In genomic region chr3:43209646-43210045, GRCm38 (mm10) we compare ENCODE assay signal across 25 mouse cellular contexts.
DNase-seq lines count a peak whose midpoint lies in the region; ATAC-seq and TF ChIP-seq lines count a peak whose summit lies in the region.
"Had no signal": no experiment of that assay in that cellular context is flagged by ENCODE, and none has a peak within 500 bp of the region (broad histone marks: within the 10 kb centered on the region; RNA-seq: fewer than 3 reads in every experiment).

No protein-coding gene starts in this region.

- WGBS in embryonic facial prominence, embryonic 14.5 days: 80% methylated on average over 4 of the region's 4 CpGs
- WGBS in embryonic facial prominence, embryonic 10.5 days: 79% methylated on average over 4 of the region's 4 CpGs
- 17% methylated on average over 4 of the region's 4 CpGs for WGBS in forebrain, embryonic 14.5 days
- 26% methylated on average over 4 of the region's 4 CpGs for WGBS in forebrain, postnatal 0 days

- H3K27me3 ChIP-seq in embryonic facial prominence, embryonic 14.5 days (replicated peaks; ENCODE audit: control insufficient read depth, insufficient read depth, low read length): no peaks in the 10 kb centered on the region
- no peaks in the 10 kb centered on the region for H3K27me3 ChIP-seq in embryonic facial prominence, embryonic 10.5 days (replicated peaks; ENCODE audit: low read depth, poor library complexity, severe bottlenecking)
- H3K27me3 ChIP-seq in forebrain, embryonic 14.5 days (replicated peaks; ENCODE audit: control insufficient read depth, insufficient read depth, low read length): no peaks in the 10 kb centered on the region
- H3K27me3 ChIP-seq in forebrain, postnatal 0 days (ENCODE audit: insufficient read depth, low read length): no peaks in the 10 kb centered on the region
- H3K27me3 ChIP-seq: CH12.LX; embryonic facial prominence, embryonic 12.5 days; embryonic facial prominence, embryonic 15.5 days; forebrain, embryonic 13.5 days had no signal

- TF ChIP-seq CTCF in forebrain, postnatal 0 days (IDR thresholded peaks at IDR 0.05; ENCODE audit: low read depth): no peak

- H3K4me1 ChIP-seq in embryonic facial prominence, embryonic 14.5 days (ENCODE audit: control insufficient read depth, insufficient read depth, low read length): no peaks in the 10 kb centered on the region
- H3K4me1 ChIP-seq in embryonic facial prominence, embryonic 10.5 days: no peaks in the 10 kb centered on the region
- H3K4me1 ChIP-seq in forebrain, embryonic 14.5 days (ENCODE audit: control insufficient read depth, insufficient read depth, low read length): no peaks in the 10 kb centered on the region
- H3K4me1 ChIP-seq in forebrain, postnatal 0 days (ENCODE audit: insufficient read depth): no peaks in the 10 kb centered on the region
- H3K4me1 ChIP-seq: embryonic facial prominence, embryonic 12.5 days; embryonic facial prominence, embryonic 15.5 days; forebrain, embryonic 10.5 days; forebrain, embryonic 13.5 days had no signal

- H3K4me3 ChIP-seq in embryonic facial prominence, embryonic 14.5 days (ENCODE audit: low read depth, low read length): no peak overlapping the region
- no peak overlapping the region for H3K4me3 ChIP-seq in embryonic facial prominence, embryonic 10.5 days
- no peak overlapping the region for H3K4me3 ChIP-seq in forebrain, embryonic 14.5 days (ENCODE audit: low read depth, low read length)
- H3K4me3 ChIP-seq in forebrain, postnatal 0 days (ENCODE audit: low read depth, low read length): no peak overlapping the region
- H3K4me3 ChIP-seq: embryonic facial prominence, embryonic 12.5 days; embryonic facial prominence, embryonic 15.5 days; erythroblast, embryonic 14.5 days; forebrain, embryonic 10.5 days; forebrain, embryonic 13.5 days had no signal

- peak; percentile 2 for DNase-seq in embryonic facial prominence, embryonic 14.5 days (ENCODE audit: low spot score)
- DNase-seq in embryonic facial prominence, embryonic 10.5 days (ENCODE audit: low spot score): no peak
- DNase-seq in forebrain, embryonic 14.5 days (ENCODE audit: low spot score): peak; percentile 11
- DNase-seq in forebrain, postnatal 0 days: no peak
- DNase-seq in retina, postnatal 1 day: peak; percentile 59
- no peak for DNase-seq in lung, postnatal 14 days
- DNase-seq: adrenal gland, adult 2 months; adrenal gland, postnatal 10 days; adrenal gland, postnatal 25 days; B cell, adult 2 months; cerebellum, adult 11 months; cerebellum, adult 18-20 months; cerebellum, adult 8-10 months; cerebellum, adult 9-11 months; cerebellum, postnatal 14 days; cerebellum, postnatal 36 days; embryo, embryonic 11 days had no signal

- no peaks in the 10 kb centered on the region for H3K9me3 ChIP-seq in embryonic facial prominence, embryonic 14.5 days (ENCODE audit: control insufficient read depth, low read length)
- no peaks in the 10 kb centered on the region for H3K9me3 ChIP-seq in embryonic facial prominence, embryonic 10.5 days
- H3K9me3 ChIP-seq in forebrain, embryonic 14.5 days (replicated peaks; ENCODE audit: control insufficient read depth, low read length): no peaks in the 10 kb centered on the region
- H3K9me3 ChIP-seq in forebrain, postnatal 0 days (ENCODE audit: low read length): no peaks in the 10 kb centered on the region
- H3K9me3 ChIP-seq: embryonic facial prominence, embryonic 12.5 days; embryonic facial prominence, embryonic 15.5 days; forebrain, embryonic 10.5 days; forebrain, embryonic 13.5 days; G1E had no signal

- ATAC-seq in embryonic facial prominence, embryonic 14.5 days (ENCODE audit: low read depth): no peak
- ATAC-seq in forebrain, embryonic 14.5 days: no peak
- ATAC-seq in forebrain, postnatal 0 days: no peak
- ATAC-seq: CD4-positive, CD25-positive, alpha-beta regulatory T cell, adult 4 months; forebrain, embryonic 13.5 days had no signal

- H3K36me3 ChIP-seq in embryonic facial prominence, embryonic 14.5 days (ENCODE audit: control insufficient read depth, insufficient read depth, low read length): no peaks in the 10 kb centered on the region
- no peaks in the 10 kb centered on the region for H3K36me3 ChIP-seq in embryonic facial prominence, embryonic 10.5 days (replicated peaks)
- no peaks in the 10 kb centered on the region for H3K36me3 ChIP-seq in forebrain, embryonic 14.5 days (ENCODE audit: control insufficient read depth, insufficient read depth, low read length)
- no peaks in the 10 kb centered on the region for H3K36me3 ChIP-seq in forebrain, postnatal 0 days (ENCODE audit: insufficient read depth)
- H3K36me3 ChIP-seq: embryonic facial prominence, embryonic 12.5 days; embryonic facial prominence, embryonic 15.5 days; forebrain, embryonic 10.5 days; G1E had no signal

- no peak overlapping the region for H3K4me2 ChIP-seq in embryonic facial prominence, embryonic 14.5 days (ENCODE audit: low read depth, low read length)
- H3K4me2 ChIP-seq in forebrain, embryonic 14.5 days (ENCODE audit: low read length): no peak overlapping the region
- H3K4me2 ChIP-seq in forebrain, postnatal 0 days (ENCODE audit: low read depth): no peak overlapping the region
- H3K4me2 ChIP-seq: embryonic facial prominence, embryonic 12.5 days; embryonic facial prominence, embryonic 15.5 days; forebrain, embryonic 13.5 days had no signal

- no peak overlapping the region for H3K9ac ChIP-seq in embryonic facial prominence, embryonic 14.5 days (ENCODE audit: low read depth, low read length)
- H3K9ac ChIP-seq in forebrain, embryonic 14.5 days (ENCODE audit: low read length): no peak overlapping the region
- no peak overlapping the region for H3K9ac ChIP-seq in forebrain, postnatal 0 days
- H3K9ac ChIP-seq: embryonic facial prominence, embryonic 12.5 days; embryonic facial prominence, embryonic 15.5 days; forebrain, embryonic 13.5 days had no signal

- H3K27ac ChIP-seq in embryonic facial prominence, embryonic 14.5 days (replicated peaks; ENCODE audit: low read depth, low read length): no peak overlapping the region
- no peak overlapping the region for H3K27ac ChIP-seq in embryonic facial prominence, embryonic 10.5 days (replicated peaks)
- no peak overlapping the region for H3K27ac ChIP-seq in forebrain, embryonic 14.5 days (ENCODE audit: low read depth, low read length)
- no peak overlapping the region for H3K27ac ChIP-seq in forebrain, postnatal 0 days (ENCODE audit: low read depth, low read length)
- H3K27ac ChIP-seq: embryonic facial prominence, embryonic 12.5 days; embryonic facial prominence, embryonic 15.5 days; forebrain, embryonic 10.5 days; forebrain, embryonic 13.5 days had no signal

Comparison
In these comparisons a context has a peak if more than half of its experiments do, and no peak if none do; other contexts are left out.
1. DNase-seq: peak in embryonic facial prominence, embryonic 14.5 days (single experiment), forebrain, embryonic 14.5 days (single experiment) and retina, postnatal 1 day (single experiment); none in embryonic facial prominence, embryonic 10.5 days (single experiment), forebrain, postnatal 0 days (single experiment) and lung, postnatal 14 days (single experiment).